Mouse (Mus musculus): Measurements from ENCODE around the gene H2al1a.
A peak's percentile ranks its signal among the peaks of the same experiment; 100 is the strongest.

H2al1a gene

DNA sequence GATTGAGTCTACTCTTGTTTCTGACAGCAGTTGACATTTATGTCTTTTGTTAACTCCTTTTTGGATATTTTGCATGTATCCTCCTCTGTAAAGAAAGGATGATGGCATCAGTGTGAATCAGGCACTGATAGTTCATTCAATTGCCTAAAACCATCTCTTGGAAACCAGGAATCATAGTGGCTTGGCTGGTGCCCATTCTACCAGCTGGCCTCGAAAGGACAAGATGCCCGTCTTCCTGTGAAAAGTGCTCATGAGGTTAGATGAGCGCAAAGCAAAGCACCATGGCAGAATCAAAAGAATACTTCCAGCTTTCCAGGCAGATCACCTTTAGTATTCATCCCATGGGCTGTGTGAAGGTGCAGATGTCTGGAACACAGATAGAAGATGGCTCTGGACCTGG, 47.7 kb downstream of the H2al1a start:
- DNase-seq, result peak; percentile 39
